Mouse (Mus musculus): Measurements from ENCODE around the gene Fam71b. TPM values are rescaled to one million over a fixed set of nuclear protein-coding genes. Genes with fewer than 3 reads are reported as not detected.

The Fam71b gene
- total RNA-seq, 1 experiment from 2014 or later, result not detected

Other genes with a start within 250 kb of the Fam71b start
- not detected in 2 replicates for gene Nipal4, start 230.1 kb upstream of the Fam71b start, total RNA-seq (2017)
- gene Fndc9, start 161.0 kb upstream of the Fam71b start, total RNA-seq (2017), result 0.23 TPM in 1 of 2 replicates, not detected in the other
- gene Cyfip2, start 83.7 kb upstream of the Fam71b start, total RNA-seq (2017), result 52.5 and 69.0 TPM in 2 replicates
- 0.87 and 1.1 TPM in 2 replicates for gene Itk, start 7.0 kb upstream of the Fam71b start, total RNA-seq (2017)
- gene Med7, start 40.4 kb downstream of the Fam71b start, total RNA-seq (2017), result 38.7 and 45.2 TPM in 2 replicates
- gene Havcr2, start 58.4 kb downstream of the Fam71b start, total RNA-seq (2017), result 1.2 and 4.4 TPM in 2 replicates
- gene Gm12169, start 127.7 kb downstream of the Fam71b start, total RNA-seq (2017), result not detected in 2 replicates
- gene BC053393, start 175.0 kb downstream of the Fam71b start, total RNA-seq (2017), result not detected in 2 replicates
- gene Dppa1, start 232.7 kb downstream of the Fam71b start, total RNA-seq (2017), result not detected in 2 replicates